Mouse (Mus musculus) adipose tissue, adult 10 weeks (tissue): Measurements from ENCODE around the gene Fkbp4. TPM values are rescaled to one million over a fixed set of nuclear protein-coding genes. Genes with fewer than 3 reads are reported as not detected.

Experiments
- polyA plus RNA-seq: library from polyadenylated mRNA; stranded (reverse); fragments of 350-450 nt; fragmentation: Illumina TruSeq; extraction: RNeasy Lipid Tissue Mini Kit (QIAGEN cat#74804); gene quantifications from one replicate; pipeline ENCODE4 v1.2.3, GENCODE M21; 2014; ENCODE audit warnings: low read depth, low replicate concordance

Fkbp4 gene
- polyA plus RNA-seq: 245 TPM

GRCm38 (mm10) chr6:128438317-128438870 lies at the start of gene Fkbp4:
TSS of gene Fkbp4 (minus strand) at chr6:128438677.

GRCm38 (mm10) chr6:128424269-128425019 lies 14.0 kb downstream of the Fkbp4 start, which contains the start of gene Itfg2:
TSS of gene Itfg2 (minus strand) at chr6:128424931.

GRCm38 (mm10) chr6:128398996-128399395 lies 39.5 kb downstream of the Fkbp4 start, which contains the start of gene Nrip2:
TSS of gene Nrip2 (plus strand) at chr6:128399296.

Other genes with a start within 250 kb of the Fkbp4 start
- 3.7 TPM for gene Tead4, start 137.9 kb downstream of the Fkbp4 start, polyA plus RNA-seq
- 13.9 TPM for gene Tulp3, start 82.8 kb downstream of the Fkbp4 start, polyA plus RNA-seq
- gene Rhno1, start 75.8 kb downstream of the Fkbp4 start, polyA plus RNA-seq: 22.1 TPM
- 3.2 TPM for gene Foxm1, start 75.7 kb downstream of the Fkbp4 start, polyA plus RNA-seq
- gene Tex52, start 63.2 kb downstream of the Fkbp4 start, polyA plus RNA-seq: 0.34 TPM
- gene Gm44596, start 63.2 kb downstream of the Fkbp4 start, polyA plus RNA-seq: not detected
- gene Nrip2, start 39.4 kb downstream of the Fkbp4 start, polyA plus RNA-seq: 8.3 TPM
- 11.6 TPM for gene Itfg2, start 13.7 kb downstream of the Fkbp4 start, polyA plus RNA-seq
- gene Pzp, start 88.0 kb upstream of the Fkbp4 start, polyA plus RNA-seq: 4.3 TPM
- 20.8 TPM for gene A2ml1, start 142.9 kb upstream of the Fkbp4 start, polyA plus RNA-seq
- 40.5 TPM for gene Klrb1a, start 184.9 kb upstream of the Fkbp4 start, polyA plus RNA-seq
- 0.50 TPM for gene Clec2h, start 223.7 kb upstream of the Fkbp4 start, polyA plus RNA-seq